Mouse (Mus musculus): ENCODE data around the gene Fzd4. TPM values are rescaled to one million over a fixed set of nuclear protein-coding genes. Genes with fewer than 3 reads are reported as not detected.
A peak's percentile ranks its signal among the peaks of the same experiment; 100 is the strongest.

Gene Fzd4
- 3.5 and 4.5 TPM in 2 replicates for polyA plus RNA-seq (2016; fragmentation: Nextera tagmentation; extraction: Ambion mirVana)

DNA sequence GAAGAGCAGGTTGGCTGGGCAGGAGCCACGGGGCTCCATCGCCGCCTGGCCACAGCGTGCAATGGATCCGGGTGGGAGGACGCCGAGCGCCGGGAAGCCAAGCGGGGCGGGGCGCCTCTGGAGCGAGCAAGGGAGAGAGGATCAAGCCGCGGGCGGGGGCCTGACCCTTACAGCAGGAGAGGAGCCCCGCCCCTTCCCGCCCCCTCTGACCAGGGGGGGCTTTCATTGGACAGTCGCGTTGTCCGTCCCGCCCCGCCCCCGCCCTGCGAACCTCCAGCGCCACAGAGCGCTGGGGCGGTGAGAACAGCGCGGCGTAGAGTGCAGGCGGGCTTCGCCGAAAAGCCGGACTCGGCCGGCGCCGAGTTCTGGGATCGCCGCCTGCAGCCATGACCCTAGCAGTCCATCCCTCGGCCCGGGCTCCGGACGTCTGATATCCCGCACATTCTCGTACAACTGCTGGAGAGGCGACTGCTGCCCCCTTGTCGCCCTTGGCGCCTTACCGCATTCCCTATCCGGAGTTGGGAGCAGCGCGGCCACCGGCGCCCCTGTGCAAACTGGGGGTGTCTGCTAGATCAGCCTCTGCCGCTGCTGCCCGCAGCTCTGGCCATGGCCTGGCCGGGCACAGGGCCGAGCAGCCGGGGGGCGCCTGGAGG lies at the start of gene Fzd4, which contains the start of gene Tmem135:
Fzd4 (plus strand) TSS at position 275 of the 653 bp plus-strand sequence.
Tmem135 (minus strand) TSS at position 142 of the 653 bp plus-strand sequence.
- H3K4me2 ChIP-seq: peak within 1 kb of the TSS; percentile 95
- peak; percentile 93 for ATAC-seq
- peaks cover 23% of the 10 kb centered on the region for H3K4me1 ChIP-seq
- peak within 1 kb of the TSS; percentile 69 for H3K27ac ChIP-seq
- peaks cover 53% of the 10 kb centered on the region for H3K27me3 ChIP-seq (replicated peaks)
- peak within 1 kb of the TSS; percentile 72 for H3K9ac ChIP-seq
- under 1% methylated on average over 61 of the region's 62 CpGs for WGBS (ENCODE audit: insufficient replicate concordance)
- H3K4me3 ChIP-seq: peak within 1 kb of the TSS; percentile 69
- no peaks in the 10 kb centered on the region for H3K9me3 ChIP-seq (replicated peaks)
- peaks cover 12% of the 10 kb centered on the region; the same call in 1 of the 2 replicates for H3K36me3 ChIP-seq

DNA sequence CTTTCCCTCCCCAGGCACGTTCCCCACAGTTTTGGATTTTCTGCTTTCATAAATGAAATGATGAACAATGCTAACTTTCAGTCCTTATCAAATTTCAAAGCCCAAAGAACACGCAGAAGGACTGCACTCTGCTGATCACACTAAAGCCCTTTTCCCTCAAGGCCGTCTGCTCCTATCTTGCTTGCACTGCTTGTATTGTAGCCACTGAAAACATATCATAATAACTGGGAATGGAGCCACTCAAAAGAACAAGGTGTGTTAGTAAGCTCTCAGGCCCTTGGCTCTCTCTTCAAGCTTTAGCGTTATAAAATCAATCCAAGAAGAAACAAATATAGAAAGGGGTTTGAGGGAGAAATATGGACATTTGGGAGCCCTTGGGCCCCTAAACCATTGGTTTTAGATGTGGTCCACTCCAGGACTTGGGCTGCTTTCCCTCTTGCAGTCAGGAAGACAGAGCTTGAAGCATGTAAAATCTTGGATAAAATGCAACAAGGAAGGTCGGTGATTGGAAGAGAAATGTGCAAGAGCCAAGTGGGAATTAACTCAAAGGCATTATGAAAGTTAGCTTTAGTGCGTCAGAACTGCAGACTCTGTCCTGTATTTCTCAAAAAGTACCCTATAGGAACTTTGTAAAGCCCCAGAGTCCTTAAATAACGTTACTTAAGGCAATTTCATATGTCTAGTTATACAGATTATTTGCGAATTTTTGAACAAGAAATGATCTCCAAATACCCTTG lies 48.5 kb upstream of the Fzd4 start:
- H3K27ac ChIP-seq: no peak overlapping the region
- ATAC-seq: no peak
- WGBS (ENCODE audit: insufficient replicate concordance): 60% methylated on average over 8 of the region's 8 CpGs

DNA sequence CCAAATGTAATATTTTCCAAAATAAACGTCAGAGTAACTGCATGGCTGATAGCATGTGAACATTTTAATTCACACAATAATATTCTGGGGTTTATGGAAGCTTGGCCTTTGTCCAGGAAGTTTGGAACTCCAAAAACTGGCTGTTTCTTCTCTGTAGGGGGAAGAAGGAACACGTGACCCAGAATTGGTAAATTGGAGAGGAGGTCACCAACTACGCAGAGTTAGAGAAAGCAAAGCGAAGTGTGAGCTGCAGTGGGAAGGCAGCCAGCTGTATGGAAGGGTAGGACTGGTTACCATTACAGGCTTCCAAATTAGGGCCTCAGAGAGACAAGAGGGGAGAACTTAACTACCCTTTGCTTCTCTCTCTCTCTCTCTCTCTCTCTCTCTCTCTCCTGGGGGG lies 47.8 kb upstream of the Fzd4 start:
- 62% methylated on average over 4 of the region's 4 CpGs for WGBS (ENCODE audit: insufficient replicate concordance)
- Histone ChIP-seq H3K9me3 (replicated peaks) (no peaks in the 10 kb centered on the region), H3K4me2 (no peak overlapping the region), H3K27me3 (replicated peaks) (no peaks in the 10 kb centered on the region), H3K27ac (no peak overlapping the region), H3K4me1 (no peaks in the 10 kb centered on the region), H3K4me3 (no peak overlapping the region), H3K9ac (no peak overlapping the region), H3K36me3 (no peaks in the 10 kb centered on the region)
- ATAC-seq: no peak

More for the DNA sequence above, 48.5 kb upstream of the Fzd4 start:
- Histone ChIP-seq H3K4me2 (no peak overlapping the region), H3K36me3 (no peaks in the 10 kb centered on the region), H3K9me3 (replicated peaks) (no peaks in the 10 kb centered on the region), H3K4me1 (no peaks in the 10 kb centered on the region), H3K9ac (no peak overlapping the region), H3K4me3 (no peak overlapping the region), H3K27me3 (replicated peaks) (no peaks in the 10 kb centered on the region)

DNA sequence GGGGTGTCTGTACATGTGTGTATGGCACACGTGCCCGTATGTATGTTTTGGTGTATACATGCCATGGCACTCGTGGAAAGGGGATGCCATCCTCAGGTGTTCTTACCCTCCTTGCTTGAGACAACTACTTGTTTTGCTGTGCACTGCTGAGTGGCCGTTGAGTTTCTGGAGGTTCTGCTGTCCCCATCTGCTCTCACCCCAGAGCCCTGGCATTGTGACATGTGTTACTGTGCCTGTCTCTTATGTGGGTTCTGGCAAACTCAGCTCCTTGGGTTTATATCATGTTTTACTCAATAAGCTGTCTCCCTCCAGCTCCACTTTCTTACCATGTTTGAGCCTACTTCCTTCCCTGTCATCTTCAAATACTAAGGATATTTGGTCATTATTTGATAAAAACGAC lies 40.2 kb upstream of the Fzd4 start:
- H3K9ac ChIP-seq: no peak overlapping the region
- no peak for ATAC-seq
- H3K4me2 ChIP-seq: no peak overlapping the region
- H3K4me1 ChIP-seq: peaks cover 13% of the 10 kb centered on the region
- 74% methylated on average over 5 of the region's 5 CpGs for WGBS (ENCODE audit: insufficient replicate concordance)
- no peaks in the 10 kb centered on the region for H3K27me3 ChIP-seq (replicated peaks)
- no peak overlapping the region for H3K4me3 ChIP-seq
- no peaks in the 10 kb centered on the region for H3K9me3 ChIP-seq (replicated peaks)
- H3K36me3 ChIP-seq: no peaks in the 10 kb centered on the region
- no peak overlapping the region for H3K27ac ChIP-seq

DNA sequence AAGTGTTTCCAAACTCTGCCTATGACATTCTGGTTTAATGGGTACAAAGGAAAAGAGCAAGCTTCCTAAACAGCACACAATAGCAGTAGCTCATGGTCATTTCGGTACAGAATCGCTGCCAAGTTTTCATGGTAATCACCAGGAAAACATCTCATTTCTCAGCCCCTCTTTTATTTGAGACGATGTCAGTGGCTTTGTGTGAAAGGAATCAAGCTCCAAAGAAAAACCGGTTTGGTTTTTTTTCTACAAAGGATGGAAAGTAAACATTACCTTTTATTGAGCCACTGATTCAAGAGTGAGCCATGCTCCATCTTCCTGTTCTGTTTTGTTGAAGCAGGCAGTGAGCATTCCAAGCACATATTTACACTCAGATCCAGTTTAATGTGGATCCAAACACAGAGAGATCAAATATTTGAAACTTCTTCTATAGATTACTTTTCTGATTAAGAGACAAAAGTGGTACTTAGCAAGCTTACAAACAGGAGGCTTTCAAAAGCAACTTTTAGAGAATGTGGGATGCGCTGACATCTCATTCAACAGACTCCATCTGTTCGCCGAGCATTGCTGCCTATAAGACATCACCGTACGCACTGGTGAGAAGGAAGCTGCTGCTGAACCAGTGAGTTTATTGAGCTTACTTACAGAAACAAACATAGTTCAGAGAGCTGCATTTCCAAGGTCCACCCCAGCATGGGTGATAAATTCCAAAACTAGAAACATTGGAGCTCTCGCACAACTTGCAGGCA lies 38.8 kb upstream of the Fzd4 start:
- Histone ChIP-seq H3K36me3 (no peaks in the 10 kb centered on the region), H3K4me3 (no peak overlapping the region), H3K9me3 (replicated peaks) (no peaks in the 10 kb centered on the region), H3K4me2 (no peak overlapping the region), H3K27ac (no peak overlapping the region), H3K4me1 (peaks cover 13% of the 10 kb centered on the region), H3K27me3 (replicated peaks) (no peaks in the 10 kb centered on the region), H3K9ac (no peak overlapping the region)
- 83% methylated on average over 10 of the region's 10 CpGs for WGBS (ENCODE audit: insufficient replicate concordance)
- ATAC-seq: no peak

DNA sequence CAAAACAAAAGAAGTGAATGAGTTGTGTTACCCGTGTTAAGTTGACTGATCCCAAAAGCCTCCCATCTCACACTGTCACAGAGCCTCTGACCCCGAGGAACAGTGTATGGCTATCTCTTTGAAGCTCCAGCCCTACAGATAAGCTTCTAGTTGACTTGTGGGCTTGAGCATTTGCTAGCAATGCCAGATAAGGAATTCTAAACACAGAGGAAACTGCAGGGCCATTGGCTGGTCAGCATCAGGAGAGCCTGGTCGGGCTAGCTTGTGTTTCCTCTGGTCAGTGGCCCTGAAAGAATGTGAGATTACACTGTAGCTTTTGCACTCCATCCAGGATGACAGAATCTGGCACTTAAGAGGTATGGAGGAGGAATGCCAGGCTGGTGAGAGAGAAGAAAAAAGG lies 36.5 kb upstream of the Fzd4 start:
- Histone ChIP-seq H3K27ac (peak overlapping the region; percentile 46), H3K36me3 (no peaks in the 10 kb centered on the region), H3K4me3 (no peak overlapping the region), H3K4me1 (peaks cover 13% of the 10 kb centered on the region), H3K9ac (no peak overlapping the region), H3K4me2 (no peak overlapping the region), H3K27me3 (replicated peaks) (no peaks in the 10 kb centered on the region), H3K9me3 (replicated peaks) (no peaks in the 10 kb centered on the region)
- ATAC-seq: peak; percentile 87
- 0% methylated on average over 3 of the region's 3 CpGs for WGBS (ENCODE audit: insufficient replicate concordance)

DNA sequence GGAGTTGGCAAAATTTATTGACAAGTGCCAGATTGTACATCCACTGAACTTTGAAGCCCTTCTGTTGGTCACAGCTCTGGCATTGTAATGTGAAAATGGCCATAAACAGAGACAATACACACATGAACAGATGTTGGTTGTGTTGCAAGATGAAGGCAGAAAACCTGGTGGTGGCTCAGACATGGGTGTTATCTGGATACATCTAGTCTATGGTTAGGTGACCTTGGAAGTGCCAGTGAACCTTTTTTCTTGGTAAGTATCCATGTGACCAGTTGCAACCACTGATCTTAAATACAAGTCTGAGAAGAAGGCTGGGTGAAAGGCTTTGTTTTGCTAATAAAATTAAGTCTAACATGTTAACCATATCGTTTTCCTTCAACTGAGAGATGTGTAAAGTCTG lies 34.1 kb upstream of the Fzd4 start:
- Histone ChIP-seq H3K9me3 (replicated peaks) (no peaks in the 10 kb centered on the region), H3K4me1 (peaks cover 13% of the 10 kb centered on the region)
- 58% methylated on average over 1 of the region's 1 CpGs for WGBS (ENCODE audit: insufficient replicate concordance)

DNA sequence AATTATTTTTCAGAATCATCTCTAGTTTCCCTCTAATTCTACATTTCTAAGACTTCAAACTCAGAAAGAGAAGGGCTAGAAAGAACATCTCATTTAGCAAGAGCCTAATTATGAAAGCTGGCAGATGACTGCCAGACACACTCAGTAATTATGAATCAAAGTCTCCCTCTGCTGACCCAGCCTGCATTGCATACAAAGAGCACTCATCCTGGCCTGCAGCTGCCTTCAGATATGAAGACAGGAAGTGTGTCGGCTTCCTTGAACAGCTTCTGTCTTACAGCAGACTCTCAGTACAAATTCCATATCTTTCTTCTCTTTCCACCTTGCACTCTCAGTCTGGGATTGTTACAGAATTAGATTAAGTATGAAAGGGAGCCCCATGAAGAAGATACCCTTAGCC lies 33.2 kb upstream of the Fzd4 start:
- Histone ChIP-seq H3K4me3 (no peak overlapping the region), H3K27me3 (replicated peaks) (no peaks in the 10 kb centered on the region), H3K36me3 (no peaks in the 10 kb centered on the region), H3K4me1 (peaks cover 13% of the 10 kb centered on the region), H3K27ac (no peak overlapping the region), H3K9ac (no peak overlapping the region), H3K9me3 (replicated peaks) (no peaks in the 10 kb centered on the region), H3K4me2 (no peak overlapping the region)
- WGBS (ENCODE audit: insufficient replicate concordance): 9% methylated on average over 1 of the region's 1 CpGs
- ATAC-seq: no peak

More for the DNA sequence above, 34.1 kb upstream of the Fzd4 start:
- no peaks in the 10 kb centered on the region for H3K36me3 ChIP-seq
- no peak overlapping the region for H3K4me3 ChIP-seq
- no peak for ATAC-seq
- no peak overlapping the region for H3K9ac ChIP-seq
- H3K4me2 ChIP-seq: no peak overlapping the region
- H3K27ac ChIP-seq: no peak overlapping the region
- no peaks in the 10 kb centered on the region for H3K27me3 ChIP-seq (replicated peaks)

DNA sequence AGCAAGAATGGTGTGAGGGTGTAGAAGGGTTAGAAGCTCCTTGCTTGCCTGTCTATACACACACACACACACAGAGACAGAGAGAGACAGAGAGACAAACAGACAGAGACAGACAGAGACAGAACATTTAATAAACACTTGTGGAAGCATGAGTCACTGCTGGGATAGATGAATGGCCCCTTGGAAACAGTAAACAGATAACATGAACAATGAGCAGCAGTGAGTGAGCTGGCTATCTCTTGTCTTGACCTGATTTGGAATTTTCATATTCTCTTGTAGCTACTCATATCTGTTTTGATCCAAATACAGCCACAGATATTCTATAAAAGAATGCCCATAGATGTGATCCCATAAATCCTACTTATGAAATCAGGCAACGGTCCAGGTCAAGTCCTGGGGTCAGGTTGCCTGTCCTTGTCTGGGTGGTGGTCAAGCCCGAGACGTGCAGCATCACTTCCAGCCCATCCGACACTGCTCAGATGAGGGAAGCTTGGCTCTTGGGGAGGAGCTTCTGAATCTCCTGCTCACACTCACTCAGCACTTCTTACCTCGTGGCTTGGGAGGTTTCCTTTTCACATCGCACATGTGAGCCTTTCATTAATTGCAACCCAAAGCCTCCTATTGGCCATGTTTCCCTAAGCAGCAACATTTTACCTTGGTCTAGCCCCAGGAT lies 32.4 kb upstream of the Fzd4 start:
- no peak overlapping the region for H3K27ac ChIP-seq

DNA sequence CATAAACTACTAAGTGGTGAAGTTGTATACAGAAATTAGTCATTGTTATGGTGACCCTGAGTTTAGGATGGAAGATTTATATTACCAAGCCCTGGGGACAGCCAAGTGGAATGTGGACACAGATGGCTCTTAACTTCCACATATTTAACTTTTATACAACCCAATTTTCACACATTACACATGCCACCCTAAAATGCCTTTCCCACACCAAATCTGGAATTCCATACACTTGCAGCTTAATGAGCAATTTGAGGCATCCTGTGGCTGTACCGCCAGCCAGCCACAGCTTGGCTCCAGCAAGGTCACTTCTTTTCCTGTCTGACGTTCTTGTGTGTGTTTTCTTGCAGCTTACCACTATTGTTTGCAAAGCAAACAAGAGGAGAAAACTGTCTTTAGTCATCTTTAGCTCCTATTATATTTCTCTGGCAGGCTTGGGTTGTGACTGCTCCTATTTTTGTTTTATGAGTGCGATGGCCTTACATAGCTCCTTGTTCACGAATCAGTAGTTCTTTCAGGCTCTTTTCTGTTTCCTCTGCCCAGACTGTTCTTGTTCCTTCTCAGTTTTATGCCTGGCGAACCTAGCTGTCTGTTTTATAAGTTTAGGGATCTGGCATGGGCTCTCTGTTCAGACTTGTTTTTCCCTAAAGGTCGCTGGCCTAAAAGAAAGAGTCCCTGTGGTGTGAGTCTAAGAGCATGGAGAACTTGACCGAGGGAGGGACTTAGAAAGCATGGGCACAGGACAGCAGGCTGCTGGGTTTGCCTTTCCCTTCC lies 23.0 kb upstream of the Fzd4 start:
- Histone ChIP-seq H3K9me3 (replicated peaks) (no peaks in the 10 kb centered on the region), H3K4me3 (no peak overlapping the region), H3K4me2 (no peak overlapping the region), H3K4me1 (no peaks in the 10 kb centered on the region), H3K27me3 (replicated peaks) (no peaks in the 10 kb centered on the region), H3K36me3 (no peaks in the 10 kb centered on the region), H3K27ac (no peak overlapping the region), H3K9ac (no peak overlapping the region)
- no peak for ATAC-seq
- 46% methylated on average over 7 of the region's 7 CpGs for WGBS (ENCODE audit: insufficient replicate concordance)

More for the DNA sequence above, 32.4 kb upstream of the Fzd4 start:
- no peak overlapping the region for H3K4me2 ChIP-seq
- no peaks in the 10 kb centered on the region for H3K9me3 ChIP-seq (replicated peaks)
- 36% methylated on average over 6 of the region's 6 CpGs for WGBS (ENCODE audit: insufficient replicate concordance)
- H3K9ac ChIP-seq: no peak overlapping the region
- no peaks in the 10 kb centered on the region for H3K27me3 ChIP-seq (replicated peaks)
- H3K4me3 ChIP-seq: no peak overlapping the region
- H3K36me3 ChIP-seq: no peaks in the 10 kb centered on the region
- peaks cover 13% of the 10 kb centered on the region for H3K4me1 ChIP-seq
- ATAC-seq: no peak

DNA sequence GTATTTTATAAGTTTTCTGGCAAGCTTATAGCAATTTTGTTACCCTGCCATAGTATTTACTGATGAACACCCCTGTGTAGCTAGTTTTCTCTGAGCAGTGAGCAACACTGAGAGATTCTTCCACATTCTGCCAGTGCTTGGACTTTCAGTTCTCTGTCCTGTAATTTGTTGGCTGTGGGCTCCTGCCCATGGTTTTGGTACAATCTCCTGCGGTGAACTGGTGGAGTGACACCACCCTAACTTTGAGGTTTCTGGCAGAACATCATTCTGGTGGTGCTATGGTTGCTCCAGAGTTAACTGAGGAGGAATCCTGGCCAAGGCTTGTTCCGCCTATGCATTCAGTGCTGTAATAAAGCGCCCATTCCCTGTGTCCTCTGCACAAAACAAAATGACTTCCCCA lies 21.3 kb upstream of the Fzd4 start:
- WGBS (ENCODE audit: insufficient replicate concordance): 77% methylated on average over 3 of the region's 3 CpGs
- no peak for ATAC-seq

More for the DNA sequence above, 21.3 kb upstream of the Fzd4 start:
- Histone ChIP-seq H3K4me1 (no peaks in the 10 kb centered on the region), H3K4me3 (no peak overlapping the region), H3K27ac (no peak overlapping the region), H3K4me2 (no peak overlapping the region), H3K27me3 (replicated peaks) (no peaks in the 10 kb centered on the region), H3K9me3 (replicated peaks) (no peaks in the 10 kb centered on the region), H3K9ac (no peak overlapping the region), H3K36me3 (no peaks in the 10 kb centered on the region)
